Mouse (Mus musculus) intestine, embryonic 15.5 days (tissue): ENCODE data around the gene Platr25. TPM values are rescaled to one million over a fixed set of nuclear protein-coding genes. Genes with fewer than 3 reads are reported as not detected.
"Not testable (repeated sequence)": the region's sequence is repeated elsewhere in the genome, so short reads cannot be mapped to it uniquely, and the experiment has no call there.

Experiments
- ATAC-seq: fragments of 200-750 bp; cut with Nextera tagmentation; 2 replicates; pipeline ENCODE4 v1.8.0; 2017; ENCODE audit warnings: moderate TSS enrichment, moderate library complexity
- H3K27ac ChIP-seq: fragments of 300-500 bp; sonication (generic); 2 replicates; pipeline ENCODE4 v1.5.1; 2015; ENCODE audit warnings: mild to moderate bottlenecking, inconsistent platforms
- H3K27me3 ChIP-seq: fragments of 300-500 bp; sonication (generic); replicated peaks from 2 replicates; pipeline ENCODE4 v1.6.1; 2015; ENCODE audit warnings: inconsistent platforms
- H3K36me3 ChIP-seq: fragments of 300-500 bp; sonication (generic); 2 replicates; pipeline ENCODE4 v1.6.1; 2015; ENCODE audit warnings: inconsistent platforms
- H3K4me1 ChIP-seq: fragments of 300-500 bp; sonication (generic); replicated peaks from 2 replicates; pipeline ENCODE4 v1.6.1; 2015; ENCODE audit warnings: inconsistent platforms
- H3K4me2 ChIP-seq: fragments of 300-500 bp; sonication (generic); replicated peaks from 2 replicates; pipeline ENCODE4 v1.6.1; 2015; ENCODE audit warnings: mild to moderate bottlenecking, inconsistent platforms
- H3K4me3 ChIP-seq: fragments of 300-500 bp; sonication (generic); replicated peaks from 2 replicates; pipeline ENCODE4 v1.5.1; 2015; ENCODE audit warnings: inconsistent platforms
- H3K9ac ChIP-seq: fragments of 300-500 bp; sonication (generic); 2 replicates; pipeline ENCODE4 v1.6.1; 2015; ENCODE audit warnings: inconsistent platforms
- H3K9me3 ChIP-seq: fragments of 300-500 bp; sonication (generic); 2 replicates; pipeline ENCODE4 v1.6.1; 2016; ENCODE audit warnings: inconsistent platforms
- whole genome bisulfite sequencing: fragments of 180-500 bp; shearing (Covaris S2); methylation state at CpG from one replicate; pipeline ENCODE4 v1.1.7; 2015; 5-methylcytosine and 5-hydroxymethylcytosine counted together
- microRNA counts: library from miRNA; unstranded; fragments of <30 nt; microRNA quantifications from one replicate; lab custom pipeline; 2016
- polyA plus RNA-seq: library from polyadenylated mRNA; unstranded; fragments of >200 nt; fragmentation: Nextera tagmentation; extraction: Ambion mirVana; gene quantifications from 2 replicates; pipeline ENCODE4 v1.2.1, GENCODE M21; 2015

The Platr25 gene
- polyA plus RNA-seq, 1 experiment from 2014 or later = 22.0 TPM

DNA sequence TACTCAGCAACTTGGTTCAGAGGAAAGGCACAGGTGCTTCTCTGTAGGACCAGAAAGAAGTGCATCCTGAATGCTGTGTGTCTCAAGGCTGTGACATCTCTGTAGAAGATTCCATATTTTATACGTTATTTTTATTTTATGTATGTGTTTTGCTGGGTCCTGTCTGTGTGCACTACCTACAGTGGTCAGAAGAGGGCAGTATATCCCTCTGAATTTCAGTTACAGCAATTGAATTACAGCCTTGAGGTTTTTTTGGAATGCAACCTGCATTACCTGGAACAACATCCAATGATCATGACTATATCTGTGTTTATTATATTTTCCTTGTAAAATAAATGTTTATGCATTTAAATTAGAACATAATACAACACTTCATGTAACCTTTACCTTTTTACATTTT lies 133.4 kb downstream of the Platr25 start:
- not testable (repeated sequence) for H3K9me3 ChIP-seq, H3K4me1 ChIP-seq, H3K36me3 ChIP-seq, H3K9ac ChIP-seq, H3K4me2 ChIP-seq, ATAC-seq, H3K27me3 ChIP-seq, H3K4me3 ChIP-seq, H3K27ac ChIP-seq
- 45% methylated on average over 1 of the region's 1 CpGs for WGBS

DNA sequence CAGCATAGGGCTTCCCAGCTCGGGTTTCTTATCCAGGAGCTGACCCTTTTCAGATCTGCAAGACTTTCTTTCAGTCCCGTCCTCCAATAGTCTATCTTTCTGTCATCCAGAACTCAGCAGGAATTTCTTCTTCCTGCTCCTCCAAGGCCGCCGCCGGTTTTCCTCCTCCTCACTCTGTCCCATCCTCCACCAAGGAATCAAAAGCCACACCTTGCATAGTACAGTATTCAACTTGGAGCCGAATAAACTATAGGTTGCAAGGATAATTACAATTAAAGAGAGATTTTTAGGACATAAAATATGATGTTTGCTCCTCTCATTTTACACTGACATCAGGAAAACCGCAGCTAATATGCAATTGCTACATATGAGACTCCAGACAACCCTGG lies 136.2 kb downstream of the Platr25 start:
- H3K9me3 ChIP-seq, H3K4me1 ChIP-seq, H3K27me3 ChIP-seq, H3K27ac ChIP-seq, H3K36me3 ChIP-seq, H3K9ac ChIP-seq: not testable (repeated sequence)
- peak overlapping the region; percentile 52 for H3K4me3 ChIP-seq
- 5% methylated on average over 7 of the region's 7 CpGs for WGBS
- H3K4me2 ChIP-seq = peak overlapping the region; percentile 60
- peak; percentile 89 for ATAC-seq

DNA sequence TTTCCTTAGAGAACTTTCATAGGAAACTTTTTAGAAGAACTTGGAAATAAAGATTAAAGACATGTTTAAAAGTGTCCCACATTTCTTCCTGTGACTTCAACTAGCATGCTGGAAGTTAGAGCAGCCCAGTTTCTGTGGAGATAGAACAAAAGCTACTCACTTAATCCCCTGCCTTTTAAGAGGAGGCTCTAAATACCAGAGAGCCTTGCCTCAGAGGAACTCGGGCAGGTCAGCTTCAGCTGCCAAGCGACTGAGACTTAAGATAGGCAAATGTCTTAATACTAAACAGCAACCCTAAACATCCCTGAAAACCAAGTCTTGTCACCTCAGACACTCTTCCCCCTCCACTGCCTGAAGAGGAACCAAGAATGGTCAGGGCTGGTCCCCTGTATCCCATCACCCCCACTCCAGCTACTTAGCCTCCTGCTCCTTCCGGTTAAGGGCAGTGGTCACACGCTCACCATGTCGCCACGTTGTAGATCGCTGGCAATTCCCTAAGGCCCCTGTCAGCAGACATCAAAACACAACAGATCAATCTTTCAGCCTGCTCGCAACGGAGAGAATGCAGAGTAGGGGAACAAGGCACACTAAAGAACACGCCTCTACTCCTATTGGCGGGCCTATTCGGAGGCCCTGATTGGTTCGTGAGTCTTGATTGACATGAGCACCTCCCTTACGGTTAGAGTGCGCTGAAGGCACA lies 136.8 kb downstream of the Platr25 start, which contains the start of gene 6720489N17Rik:
Gene 6720489N17Rik (minus strand): TSS at position 606 of the 700 bp plus-strand sequence.
- Histone ChIP-seq H3K4me3 (peak within 1 kb of the TSS; percentile 52), H3K4me2 (peak within 1 kb of the TSS; percentile 60), H3K9ac (peak within 1 kb of the TSS; percentile 44)
- ATAC-seq = peak; percentile 100
- not testable (repeated sequence) for H3K9me3 ChIP-seq, H3K27me3 ChIP-seq, H3K4me1 ChIP-seq, H3K36me3 ChIP-seq, H3K27ac ChIP-seq
- under 1% methylated on average over 15 of the region's 15 CpGs for WGBS

MicroRNAs encoded within 50 kb of the gene (microRNA counts, 519-probe panel; counts per million panel counts)
- 97.1 counts per million, percentile 29 among the panel's probes with 10 or more counts for microRNA mmu-miR-713 (lab: Ali Mortazavi, UCI)

Other genes starting within 250 kb of the Platr25 start
- not detected in 2 replicates for gene Zfp935, start 202.2 kb downstream of the Platr25 start, polyA plus RNA-seq
- gene Zfp934, start 189.5 kb downstream of the Platr25 start, polyA plus RNA-seq = 14.8 and 16.5 TPM in 2 replicates
- gene 6720489N17Rik, start 136.5 kb downstream of the Platr25 start, polyA plus RNA-seq = 8.5 and 8.8 TPM in 2 replicates
- gene Gm5141, start 25.1 kb upstream of the Platr25 start, polyA plus RNA-seq = 6.2 and 8.4 TPM in 2 replicates
- gene Fbp2, start 97.7 kb upstream of the Platr25 start, polyA plus RNA-seq = 246 and 281 TPM in 2 replicates
- 2.2 and 4.0 TPM in 2 replicates for gene Fbp1, start 127.6 kb upstream of the Platr25 start, polyA plus RNA-seq
- gene 2010111I01Rik, start 204.2 kb upstream of the Platr25 start, polyA plus RNA-seq = 93.5 and 96.3 TPM in 2 replicates